Mouse (Mus musculus) brown adipose tissue, adult 24 weeks (tissue): ENCODE data around the gene Slc6a9. TPM values are rescaled to one million over a fixed set of nuclear protein-coding genes. Genes with fewer than 3 reads are reported as not detected.
A peak's percentile ranks its signal among the peaks of the same experiment; 100 is the strongest.

Experiments used
- H3K27ac ChIP-seq: fragments of 200-500 bp; replicated peaks from 2 replicates; pipeline ENCODE4 v1.5.1; 2012; ENCODE audit warnings: low read depth, mild to moderate bottlenecking, low read length
- H3K4me1 ChIP-seq: fragments of 200-500 bp; 2 replicates; pipeline ENCODE4 v1.6.1; 2012; ENCODE audit warnings: low read length, mixed read lengths; ENCODE audit not compliant: control insufficient read depth, insufficient read depth, insufficient read length
- H3K4me3 ChIP-seq: fragments of 200-500 bp; 2 replicates; pipeline ENCODE4 v1.5.1; 2012; ENCODE audit warnings: low read depth, mild to moderate bottlenecking, low read length, moderate library complexity; ENCODE audit not compliant: insufficient read depth
- polyA plus RNA-seq: library from polyadenylated mRNA; stranded (reverse); fragments of >200 nt; gene quantifications from 2 replicates; pipeline ENCODE4 v1.2.4, GENCODE M21; 2012; ENCODE audit not compliant: missing spikeins, insufficient read depth, insufficient read length

Slc6a9 gene
- polyA plus RNA-seq, 1 experiment = 1.6 TPM

GRCm38 (mm10) chr4:117896031-117896430 lies 61.7 kb downstream of the Slc6a9 start:
- H3K4me3 ChIP-seq = no peak overlapping the region
- no peak overlapping the region for H3K27ac ChIP-seq
- H3K4me1 ChIP-seq = no peaks in the 10 kb centered on the region

GRCm38 (mm10) chr4:117898111-117898510 lies 63.8 kb downstream of the Slc6a9 start:
- H3K4me3 ChIP-seq = no peak overlapping the region
- H3K4me1 ChIP-seq = no peaks in the 10 kb centered on the region
- no peak overlapping the region for H3K27ac ChIP-seq

GRCm38 (mm10) chr4:117904094-117904493 lies 69.8 kb downstream of the Slc6a9 start:
- no peak overlapping the region for H3K4me3 ChIP-seq
- peaks cover 11% of the 10 kb centered on the region for H3K4me1 ChIP-seq
- no peak overlapping the region for H3K27ac ChIP-seq

GRCm38 (mm10) chr4:117904761-117905160 lies 70.5 kb downstream of the Slc6a9 start:
- H3K4me1 ChIP-seq = peaks cover 12% of the 10 kb centered on the region
- H3K27ac ChIP-seq = no peak overlapping the region
- no peak overlapping the region for H3K4me3 ChIP-seq

GRCm38 (mm10) chr4:117906196-117906595 lies 71.9 kb downstream of the Slc6a9 start:
- peaks cover 12% of the 10 kb centered on the region for H3K4me1 ChIP-seq
- H3K4me3 ChIP-seq = no peak overlapping the region
- peak overlapping the region; percentile 49; the same call in 1 of the 2 replicates for H3K27ac ChIP-seq

GRCm38 (mm10) chr4:117908834-117909453 lies 74.6 kb downstream of the Slc6a9 start:
- H3K27ac ChIP-seq = peak overlapping the region; percentile 82; the same call in 1 of the 2 replicates
- peaks cover 22% of the 10 kb centered on the region for H3K4me1 ChIP-seq
- H3K4me3 ChIP-seq = no peak overlapping the region

GRCm38 (mm10) chr4:117912131-117912561 lies 77.8 kb downstream of the Slc6a9 start:
- Histone ChIP-seq H3K27ac (no peak overlapping the region), H3K4me1 (peaks cover 20% of the 10 kb centered on the region), H3K4me3 (no peak overlapping the region)

- no peak overlapping the region for H3K27ac ChIP-seq
- peaks cover 20% of the 10 kb centered on the region for H3K4me1 ChIP-seq
- 0 out of 2 replicates have a peak overlapping the region, but pooled peaks have one; percentile 13 for H3K4me3 ChIP-seq
Observed at GRCm38 (mm10) chr4:117912685-117913273, 78.5 kb downstream of the Slc6a9 start.

GRCm38 (mm10) chr4:117913421-117913820 lies 79.1 kb downstream of the Slc6a9 start:
- Histone ChIP-seq H3K4me1 (peaks cover 15% of the 10 kb centered on the region), H3K27ac (no peak overlapping the region), H3K4me3 (peak overlapping the region; percentile 94)

GRCm38 (mm10) chr4:117914031-117914430 lies 79.7 kb downstream of the Slc6a9 start:
- Histone ChIP-seq H3K4me3 (peak overlapping the region; percentile 94), H3K4me1 (peaks cover 13% of the 10 kb centered on the region), H3K27ac (no peak overlapping the region)

GRCm38 (mm10) chr4:117914591-117915442 lies 80.5 kb downstream of the Slc6a9 start, which contains the start of gene Ipo13:
Gene Ipo13, minus strand, starts transcription at chr4:117914999.
- peaks cover 12% of the 10 kb centered on the region for H3K4me1 ChIP-seq
- H3K4me3 ChIP-seq = peak within 1 kb of the TSS; percentile 94
- H3K27ac ChIP-seq = peak within 1 kb of the TSS; percentile 99

- Histone ChIP-seq H3K4me1 (peaks cover 12% of the 10 kb centered on the region), H3K27ac (0 out of 2 replicates have a peak overlapping the region, but pooled peaks have one; percentile 10), H3K4me3 (peak overlapping the region; percentile 94)
Observed at GRCm38 (mm10) chr4:117915489-117916105, 81.3 kb downstream of the Slc6a9 start.

- Histone ChIP-seq H3K27ac (peak overlapping the region; percentile 24; the same call in 1 of the 2 replicates), H3K4me3 (no peak overlapping the region), H3K4me1 (peaks cover 12% of the 10 kb centered on the region)
Observed at GRCm38 (mm10) chr4:117916386-117916785, 82.1 kb downstream of the Slc6a9 start.

GRCm38 (mm10) chr4:117917402-117917801 lies 83.1 kb downstream of the Slc6a9 start:
- Histone ChIP-seq H3K4me1 (peaks cover 12% of the 10 kb centered on the region), H3K4me3 (no peak overlapping the region), H3K27ac (no peak overlapping the region)

GRCm38 (mm10) chr4:117917847-117918246 lies 83.5 kb downstream of the Slc6a9 start:
- no peak overlapping the region for H3K4me3 ChIP-seq
- no peak overlapping the region for H3K27ac ChIP-seq

More at GRCm38 (mm10) chr4:117917847-117918246, 83.5 kb downstream of the Slc6a9 start:
- peaks cover 9% of the 10 kb centered on the region for H3K4me1 ChIP-seq
